Mouse (Mus musculus): ENCODE results near the gene Stom. TPM values are rescaled to one million over a fixed set of nuclear protein-coding genes. Genes with fewer than 3 reads are reported as not detected.

Gene Stom
- total RNA-seq, 1 experiment = 11.6 TPM

GRCm38 (mm10) chr2:35302049-35302885 lies 34.5 kb downstream of the Stom start:
- H3K9ac ChIP-seq (ENCODE audit: insufficient read depth, low read depth, low read length, poor library complexity, severe bottlenecking) = no peak overlapping the region
- no peak for DNase-seq (ENCODE audit: low read depth, low spot score)
- no peak overlapping the region for H3K27ac ChIP-seq (ENCODE audit: insufficient read depth, low read depth, low read length, poor library complexity, severe bottlenecking)
- H3K4me1 ChIP-seq (ENCODE audit: control insufficient read depth in 2 of 2, insufficient read depth in 2 of 2, low read length in 2 of 2, poor library complexity in 1 of 2) = 0 out of 4 replicates have a peak, but pooled peaks cover 0 to 3% of the 10 kb centered on the region in 2 experiments
- in situ Hi-C loops (cut with MboI; ENCODE audit: low sequenced_read_pairs in 2 of 2, unreplicated experiment in 2 of 2) = no loop called here
- no peak for TF ChIP-seq ZC3H11A (IDR thresholded peaks at IDR 0.05; ENCODE audit: borderline replicate concordance, low read depth, low read length)
- no peak for TF ChIP-seq HCFC1 (IDR thresholded peaks at IDR 0.05; ENCODE audit: borderline replicate concordance, insufficient read depth, low read length)
- TF ChIP-seq CHD2 (IDR thresholded peaks at IDR 0.05; ENCODE audit: low read depth, low read length) = no peak
- no peak for TF ChIP-seq MAFK (IDR thresholded peaks at IDR 0.05; ENCODE audit: insufficient read depth, low read depth, low read length)
- TF ChIP-seq ZNF384 (IDR thresholded peaks at IDR 0.05; ENCODE audit: low read depth, low read length) = no peak
- no peaks in the 10 kb centered on the region for H3K9me3 ChIP-seq (ENCODE audit: control insufficient read depth, insufficient read depth, low read depth, low read length)
- H3K36me3 ChIP-seq (ENCODE audit: control insufficient read depth, insufficient read depth, low read length, poor library complexity, severe bottlenecking) = no peaks in the 10 kb centered on the region
- no peak overlapping the region for H3K4me3 ChIP-seq (ENCODE audit: insufficient read depth in 1 of 2, low read depth in 1 of 2, low read length in 2 of 2, poor library complexity in 1 of 2, severe bottlenecking in 1 of 2)

GRCm38 (mm10) chr2:35299437-35299836 lies 37.3 kb downstream of the Stom start:
- 0 out of 4 replicates have a peak, but pooled peaks cover 0 to 3% of the 10 kb centered on the region in 2 experiments for H3K4me1 ChIP-seq (ENCODE audit: control insufficient read depth in 2 of 2, insufficient read depth in 2 of 2, low read length in 2 of 2, poor library complexity in 1 of 2)
- TF ChIP-seq CHD2 (IDR thresholded peaks at IDR 0.05; ENCODE audit: low read depth, low read length) (no peak), ZNF384 (IDR thresholded peaks at IDR 0.05; ENCODE audit: low read depth, low read length) (no peak), MAFK (IDR thresholded peaks at IDR 0.05; ENCODE audit: insufficient read depth, low read depth, low read length) (no peak)
- H3K9ac ChIP-seq (ENCODE audit: insufficient read depth, low read depth, low read length, poor library complexity, severe bottlenecking) = no peak overlapping the region
- no peak for DNase-seq (ENCODE audit: low read depth, low spot score)
- in situ Hi-C loops (cut with MboI; ENCODE audit: low sequenced_read_pairs in 2 of 2, unreplicated experiment in 2 of 2) = no loop called here
- no peaks in the 10 kb centered on the region for H3K9me3 ChIP-seq (ENCODE audit: control insufficient read depth, insufficient read depth, low read depth, low read length)
- H3K4me3 ChIP-seq (ENCODE audit: insufficient read depth in 1 of 2, low read depth in 1 of 2, low read length in 2 of 2, poor library complexity in 1 of 2, severe bottlenecking in 1 of 2) = no peak overlapping the region
- H3K27ac ChIP-seq (ENCODE audit: insufficient read depth, low read depth, low read length, poor library complexity, severe bottlenecking) = no peak overlapping the region
- H3K36me3 ChIP-seq (ENCODE audit: control insufficient read depth, insufficient read depth, low read length, poor library complexity, severe bottlenecking) = no peaks in the 10 kb centered on the region

- TF ChIP-seq MAFK (IDR thresholded peaks at IDR 0.05; ENCODE audit: insufficient read depth, low read depth, low read length) (no peak), ZC3H11A (IDR thresholded peaks at IDR 0.05; ENCODE audit: borderline replicate concordance, low read depth, low read length) (peak; percentile 92)
- no peak overlapping the region for H3K27ac ChIP-seq (ENCODE audit: insufficient read depth, low read depth, low read length, poor library complexity, severe bottlenecking)
- no peak overlapping the region for H3K4me3 ChIP-seq (ENCODE audit: insufficient read depth in 1 of 2, low read depth in 1 of 2, low read length in 2 of 2, poor library complexity in 1 of 2, severe bottlenecking in 1 of 2)
- no peaks in the 10 kb centered on the region for H3K36me3 ChIP-seq (ENCODE audit: control insufficient read depth, insufficient read depth, low read length, poor library complexity, severe bottlenecking)
- no peaks in the 10 kb centered on the region for H3K9me3 ChIP-seq (ENCODE audit: control insufficient read depth, insufficient read depth, low read depth, low read length)
- DNase-seq (ENCODE audit: low read depth, low spot score) = peak; percentile 80
- in situ Hi-C loops (cut with MboI; ENCODE audit: low sequenced_read_pairs in 2 of 2, unreplicated experiment in 2 of 2) = no loop called here
- H3K9ac ChIP-seq (ENCODE audit: insufficient read depth, low read depth, low read length, poor library complexity, severe bottlenecking) = no peak overlapping the region
- 0 out of 4 replicates have a peak, but pooled peaks cover 0 to 3% of the 10 kb centered on the region in 2 experiments for H3K4me1 ChIP-seq (ENCODE audit: control insufficient read depth in 2 of 2, insufficient read depth in 2 of 2, low read length in 2 of 2, poor library complexity in 1 of 2)
Measured at GRCm38 (mm10) chr2:35297703-35298332, 39.0 kb downstream of the Stom start.

GRCm38 (mm10) chr2:35293291-35293690 lies 43.5 kb downstream of the Stom start:
- H3K9me3 ChIP-seq (ENCODE audit: control insufficient read depth, insufficient read depth, low read depth, low read length) = no peaks in the 10 kb centered on the region
- TF ChIP-seq MAFK (IDR thresholded peaks at IDR 0.05; ENCODE audit: insufficient read depth, low read depth, low read length) (no peak), CHD2 (IDR thresholded peaks at IDR 0.05; ENCODE audit: low read depth, low read length) (no peak), ZNF384 (IDR thresholded peaks at IDR 0.05; ENCODE audit: low read depth, low read length) (no peak), HCFC1 (IDR thresholded peaks at IDR 0.05; ENCODE audit: borderline replicate concordance, insufficient read depth, low read length) (no peak), ZC3H11A (IDR thresholded peaks at IDR 0.05; ENCODE audit: borderline replicate concordance, low read depth, low read length) (no peak)
- H3K4me1 ChIP-seq (ENCODE audit: control insufficient read depth in 2 of 2, insufficient read depth in 2 of 2, low read length in 2 of 2, poor library complexity in 1 of 2) = 0 out of 4 replicates have a peak, but pooled peaks cover 0 to 2% of the 10 kb centered on the region in 2 experiments
- H3K27ac ChIP-seq (ENCODE audit: insufficient read depth, low read depth, low read length, poor library complexity, severe bottlenecking) = no peak overlapping the region
- H3K36me3 ChIP-seq (ENCODE audit: control insufficient read depth, insufficient read depth, low read length, poor library complexity, severe bottlenecking) = no peaks in the 10 kb centered on the region
- H3K4me3 ChIP-seq (ENCODE audit: insufficient read depth in 1 of 2, low read depth in 1 of 2, low read length in 2 of 2, poor library complexity in 1 of 2, severe bottlenecking in 1 of 2) = no peak overlapping the region
- H3K9ac ChIP-seq (ENCODE audit: insufficient read depth, low read depth, low read length, poor library complexity, severe bottlenecking) = no peak overlapping the region
- DNase-seq (ENCODE audit: low read depth, low spot score) = no peak
- in situ Hi-C loops (cut with MboI; ENCODE audit: low sequenced_read_pairs in 2 of 2, unreplicated experiment in 2 of 2) = loop anchor here in 1 of 2 experiments (5.0 kb wide), 1 partner anchor 79 kb away; no protein-coding TSS in a partner anchor
